In genomic region chr2:166398156-166398555, GRCm38 (mm10) we compare ENCODE assay signal across 14 mouse cellular contexts.
DNase-seq lines count a peak whose midpoint lies in the region; ATAC-seq and TF ChIP-seq lines count a peak whose summit lies in the region.
"Had no signal": no experiment of that assay in that cellular context is flagged by ENCODE, and none has a peak within 500 bp of the region (broad histone marks: within the 10 kb centered on the region; RNA-seq: fewer than 3 reads in every experiment).

No protein-coding gene starts in this region.

- H3K9ac ChIP-seq in heart, embryonic 14.5 days (ENCODE audit: low read length): peak overlapping the region; percentile 64
- H3K9ac ChIP-seq in kidney, postnatal 0 days (ENCODE audit: low read depth, low read length): no peak overlapping the region
- H3K9ac ChIP-seq in stomach, embryonic 15.5 days: no peak overlapping the region
- H3K9ac ChIP-seq: forebrain, embryonic 13.5 days; liver, embryonic 14.5 days had no signal

- no peak overlapping the region for H3K4me3 ChIP-seq in heart, embryonic 14.5 days (ENCODE audit: control insufficient read depth in 1 of 2, insufficient read depth in 1 of 2, low read depth in 1 of 2, low read length in 2 of 2)
- no peak overlapping the region for H3K4me3 ChIP-seq in kidney, postnatal 0 days (replicated peaks; ENCODE audit: low read depth, low read length)
- H3K4me3 ChIP-seq in limb, embryonic 10.5 days: no peak overlapping the region
- H3K4me3 ChIP-seq in stomach, embryonic 15.5 days (replicated peaks): no peak overlapping the region
- H3K4me3 ChIP-seq: forebrain, embryonic 13.5 days; midbrain, embryonic 12.5 days had no signal

- peaks cover 38 to 57% of the 10 kb centered on the region in 2 experiments for H3K4me1 ChIP-seq in heart, embryonic 14.5 days (ENCODE audit: control insufficient read depth in 2 of 2, insufficient read depth in 2 of 2, low read length in 2 of 2)
- peaks cover 6% of the 10 kb centered on the region for H3K4me1 ChIP-seq in kidney, postnatal 0 days (replicated peaks; ENCODE audit: insufficient read depth, low read length)
- H3K4me1 ChIP-seq in limb, embryonic 10.5 days: peaks cover 61% of the 10 kb centered on the region
- H3K4me1 ChIP-seq in stomach, embryonic 15.5 days: peaks cover 30% of the 10 kb centered on the region

- no peaks in the 10 kb centered on the region for H3K27me3 ChIP-seq in heart, embryonic 14.5 days (ENCODE audit: control insufficient read depth, insufficient read depth, low read length)
- no peaks in the 10 kb centered on the region for H3K27me3 ChIP-seq in kidney, postnatal 0 days (ENCODE audit: insufficient read depth, low read length)
- no peaks in the 10 kb centered on the region; the same call in 1 of the 2 replicates for H3K27me3 ChIP-seq in limb, embryonic 10.5 days (ENCODE audit: low read depth, poor library complexity, severe bottlenecking)
- no peaks in the 10 kb centered on the region for H3K27me3 ChIP-seq in stomach, embryonic 15.5 days (replicated peaks)

- TF ChIP-seq CTCF in kidney, postnatal 0 days (IDR thresholded peaks at IDR 0.05; ENCODE audit: low read depth): no peak

- peak overlapping the region; percentile 95 to 98 for H3K27ac ChIP-seq in heart, embryonic 14.5 days (replicated peaks in 1 of 2; ENCODE audit: control insufficient read depth in 1 of 2, insufficient read depth in 1 of 2, low read depth in 2 of 2, low read length in 2 of 2)
- H3K27ac ChIP-seq in kidney, postnatal 0 days: 0 out of 2 replicates have a peak overlapping the region, but pooled peaks have one; percentile 43
- peak overlapping the region; percentile 85 for H3K27ac ChIP-seq in limb, embryonic 10.5 days
- peak overlapping the region; percentile 74 for H3K27ac ChIP-seq in stomach, embryonic 15.5 days
- H3K27ac ChIP-seq: forebrain, embryonic 13.5 days; liver, embryonic 14.5 days had no signal

- WGBS in heart, embryonic 14.5 days: 83% methylated on average over 10 of the region's 10 CpGs
- 79% methylated on average over 10 of the region's 10 CpGs for WGBS in kidney, postnatal 0 days
- 88% methylated on average over 10 of the region's 10 CpGs for WGBS in limb, embryonic 10.5 days
- WGBS in stomach, embryonic 15.5 days: 78% methylated on average over 10 of the region's 10 CpGs

- no peaks in the 10 kb centered on the region for H3K9me3 ChIP-seq in heart, embryonic 14.5 days (ENCODE audit: control insufficient read depth, low read length)
- H3K9me3 ChIP-seq in kidney, postnatal 0 days (replicated peaks; ENCODE audit: low read length): no peaks in the 10 kb centered on the region
- no peaks in the 10 kb centered on the region for H3K9me3 ChIP-seq in limb, embryonic 10.5 days (replicated peaks)
- no peaks in the 10 kb centered on the region for H3K9me3 ChIP-seq in stomach, embryonic 15.5 days
- H3K9me3 ChIP-seq: forebrain, embryonic 13.5 days; midbrain, embryonic 12.5 days had no signal

- H3K36me3 ChIP-seq in heart, embryonic 14.5 days (ENCODE audit: control insufficient read depth, insufficient read depth, low read length): no peaks in the 10 kb centered on the region
- no peaks in the 10 kb centered on the region for H3K36me3 ChIP-seq in kidney, postnatal 0 days (ENCODE audit: insufficient read depth, low read length)
- H3K36me3 ChIP-seq in limb, embryonic 10.5 days: no peaks in the 10 kb centered on the region
- H3K36me3 ChIP-seq in stomach, embryonic 15.5 days: no peaks in the 10 kb centered on the region
- H3K36me3 ChIP-seq: midbrain, embryonic 12.5 days had no signal

- no peak overlapping the region for H3K4me2 ChIP-seq in heart, embryonic 14.5 days (ENCODE audit: low read length)
- no peak overlapping the region for H3K4me2 ChIP-seq in kidney, postnatal 0 days (ENCODE audit: low read length)
- H3K4me2 ChIP-seq in stomach, embryonic 15.5 days: no peak overlapping the region
- H3K4me2 ChIP-seq: forebrain, embryonic 13.5 days; midbrain, embryonic 12.5 days had no signal

- ATAC-seq in heart, embryonic 14.5 days (ENCODE audit: insufficient number of reproducible peaks, insufficient read depth, low FRiP score, low read depth): no peak
- no peak for ATAC-seq in kidney, postnatal 0 days (replicated peaks; ENCODE audit: low FRiP score, low read depth)
- no peak for ATAC-seq in stomach, embryonic 15.5 days (ENCODE audit: insufficient read depth, low FRiP score, low read depth)
- ATAC-seq: forebrain, embryonic 13.5 days had no signal

- no peak for DNase-seq in heart, adult 18-20 months
- no peak for DNase-seq in kidney, postnatal 0 days (ENCODE audit: low spot score)
- no peak for DNase-seq in kidney, postnatal 36 days
- DNase-seq in limb, embryonic 10.5 days (ENCODE audit: low spot score): no peak
- DNase-seq in adrenal gland, adult 18-20 months (ENCODE audit: low spot score in 2 of 2): no peak
- no peak for DNase-seq in lung, postnatal 25 days (ENCODE audit: low spot score)
- DNase-seq: adrenal gland, postnatal 14 days; cerebellum, postnatal 25 days; lung, postnatal 36 days had no signal

Comparison
In these comparisons a context has a peak if more than half of its experiments do, and no peak if none do; other contexts are left out.
1. H3K27ac ChIP-seq: peak in every context shown above with its lines; median percentile 96 in heart, embryonic 14.5 days; 85 in limb, embryonic 10.5 days; 74 in stomach, embryonic 15.5 days; 43 in kidney, postnatal 0 days.